Mouse (Mus musculus) CH12.LX (cell line): ENCODE results near the gene Gphb5.

Source experiments
- CHD1 ChIP-seq: IDR thresholded peaks from 2 replicates; pipeline ENCODE4 v1.6.1; 2012; ENCODE audit warnings: low read depth, low read length, improper control_type of control experiment, inconsistent platforms
- CHD2 ChIP-seq: IDR thresholded peaks from 2 replicates; pipeline ENCODE4 v1.6.1; 2011; ENCODE audit warnings: low read length, improper control_type of control experiment
- CTCF ChIP-seq, 2 experiments: IDR thresholded peaks in 1 of 2; conservative IDR thresholded peaks in 1 of 2; 2 replicates each; pipeline ENCODE4 v1.5.1; 2011 to 2012; ENCODE audit warnings: low read depth in 2 of 2, low read length in 2 of 2, improper control_type of control experiment in 1 of 2, inconsistent platforms in 1 of 2, mild to moderate bottlenecking in 1 of 2, moderate library complexity in 1 of 2
- ELF1 ChIP-seq: IDR thresholded peaks from 2 replicates; pipeline ENCODE4 v1.6.1; 2014; ENCODE audit warnings: low read depth, mild to moderate bottlenecking, inconsistent platforms, low read length, improper control_type of control experiment
- EP300 ChIP-seq: IDR thresholded peaks from 2 replicates; pipeline ENCODE4 v1.6.1; 2011; ENCODE audit warnings: low read length, improper control_type of control experiment
- JUND ChIP-seq: conservative IDR thresholded peaks from 2 replicates; pipeline ENCODE4 v1.6.1; 2011; ENCODE audit warnings: low read depth, low read length, improper control_type of control experiment
- MAX ChIP-seq: IDR thresholded peaks from 2 replicates; pipeline ENCODE4 v1.6.1; 2011; ENCODE audit warnings: low read length, improper control_type of control experiment
- MEF2A ChIP-seq: IDR thresholded peaks from 2 replicates; pipeline ENCODE4 v1.6.1; 2014; ENCODE audit warnings: low read depth, mild to moderate bottlenecking, inconsistent platforms, low read length, improper control_type of control experiment, borderline replicate concordance
- MXI1 ChIP-seq: IDR thresholded peaks from 2 replicates; pipeline ENCODE4 v1.6.1; 2011; ENCODE audit warnings: mild to moderate bottlenecking, low read depth, low read length, improper control_type of control experiment
- POLR2A ChIP-seq: IDR thresholded peaks from 2 replicates; pipeline ENCODE4 v1.6.1; 2011; ENCODE audit warnings: low read depth, mild to moderate bottlenecking, improper control_type of control experiment, low read length
- UBTF ChIP-seq: IDR thresholded peaks from 2 replicates; pipeline ENCODE4 v1.6.1; 2012; ENCODE audit warnings: low read depth, mild to moderate bottlenecking, inconsistent platforms, low read length, improper control_type of control experiment, moderate library complexity
- ZMIZ1 ChIP-seq: IDR thresholded peaks from 2 replicates; pipeline ENCODE4 v1.6.1; 2012; ENCODE audit warnings: low read depth, mild to moderate bottlenecking, inconsistent platforms, low read length, improper control_type of control experiment

GRCm38 (mm10) chr12:75368527-75368926 lies 48.1 kb downstream of the Gphb5 start:
- TF ChIP-seq ELF1 (no peak), CTCF (conservative IDR thresholded peaks at IDR 0.05 in 1 of 2, IDR thresholded peaks at IDR 0.05 in 1 of 2; ENCODE audit: low read depth in 2 of 2, low read length in 2 of 2) (no peak), JUND (no peak), ZMIZ1 (no peak), POLR2A (no peak), CHD2 (no peak), EP300 (no peak), MAX (no peak), UBTF (no peak), CHD1 (no peak), MEF2A (no peak), MXI1 (no peak)
